Mouse (Mus musculus) forebrain, embryonic 16.5 days (tissue): Measurements from ENCODE around the gene Rara. TPM values are rescaled to one million over a fixed set of nuclear protein-coding genes. Genes with fewer than 3 reads are reported as not detected.

Experiments used
- ATAC-seq: fragments of 200-750 bp; cut with Nextera tagmentation; 2 replicates; pipeline ENCODE4 v1.8.0; 2017; ENCODE audit warnings: mild to moderate bottlenecking, moderate library complexity
- H3K27ac ChIP-seq: fragments of 300-500 bp; sonication (generic); 2 replicates; pipeline ENCODE4 v1.5.1; 2014; ENCODE audit warnings: low read length, control low read depth
- H3K27me3 ChIP-seq: fragments of 300-500 bp; sonication (generic); replicated peaks from 2 replicates; pipeline ENCODE4 v1.6.1; 2014; ENCODE audit warnings: low read length; ENCODE audit not compliant: control insufficient read depth, insufficient read depth
- H3K36me3 ChIP-seq: fragments of 300-500 bp; sonication (generic); 2 replicates; pipeline ENCODE4 v1.6.1; 2014; ENCODE audit not compliant: control insufficient read depth, insufficient read depth
- H3K4me1 ChIP-seq: fragments of 300-500 bp; sonication (generic); replicated peaks from 2 replicates; pipeline ENCODE4 v1.6.1; 2014; ENCODE audit warnings: low read length; ENCODE audit not compliant: control insufficient read depth, insufficient read depth
- H3K4me2 ChIP-seq: fragments of 300-500 bp; sonication (generic); 2 replicates; pipeline ENCODE4 v1.6.1; 2014; ENCODE audit warnings: mild to moderate bottlenecking, low read length, control low read depth
- H3K4me3 ChIP-seq: fragments of 300-500 bp; sonication (generic); replicated peaks from 2 replicates; pipeline ENCODE4 v1.5.1; 2014; ENCODE audit warnings: mild to moderate bottlenecking, low read length, control low read depth
- H3K9ac ChIP-seq: fragments of 300-500 bp; sonication (generic); replicated peaks from 2 replicates; pipeline ENCODE4 v1.6.1; 2014; ENCODE audit warnings: low read depth, low read length, control low read depth
- H3K9me3 ChIP-seq: fragments of 300-500 bp; sonication (generic); 2 replicates; pipeline ENCODE4 v1.6.1; 2016; ENCODE audit warnings: low read length; ENCODE audit not compliant: control insufficient read depth
- whole genome bisulfite sequencing: fragments of 180-500 bp; shearing (Covaris S2); extraction: QIAGEN DNeasy Blood & Tissue Kit; methylation state at CpG from one replicate; pipeline ENCODE4 v1.1.7; 2014; 5-methylcytosine and 5-hydroxymethylcytosine counted together
- polyA plus RNA-seq: library from polyadenylated mRNA; unstranded; fragments of >200 nt; fragmentation: Nextera tagmentation; extraction: Ambion mirVana; gene quantifications from 2 replicates; pipeline ENCODE4 v1.2.1, GENCODE M21; 2015

Rara gene
- polyA plus RNA-seq, 1 experiment from 2014 or later, result 9.5 TPM

DNA sequence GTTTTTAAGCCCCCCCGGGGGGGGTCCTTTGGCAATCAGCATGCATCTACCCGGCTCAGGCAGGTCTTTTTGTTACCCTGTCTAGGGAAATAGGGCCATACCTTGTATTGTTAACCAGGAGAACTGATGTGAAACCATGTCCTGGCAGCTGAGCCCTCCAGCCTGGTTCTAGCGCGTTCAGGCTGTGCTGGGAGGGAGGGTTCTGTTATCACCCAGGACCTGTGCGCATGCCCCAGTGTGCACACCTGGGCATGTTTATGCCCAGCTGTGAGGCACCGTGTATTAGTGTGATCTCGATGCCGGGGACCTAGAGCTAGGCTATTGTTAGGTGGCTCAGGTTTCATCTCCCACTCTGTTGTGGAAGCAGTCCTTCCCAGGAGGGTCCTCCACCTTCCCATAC is 34.1 kb downstream of the Rara start:
- no peak overlapping the region; the same call in 1 of the 2 replicates for H3K9ac ChIP-seq
- H3K4me3 ChIP-seq, result peak overlapping the region; percentile 56
- H3K4me1 ChIP-seq, result peaks cover 74% of the 10 kb centered on the region
- 13% methylated on average over 8 of the region's 8 CpGs for WGBS
- H3K4me2 ChIP-seq, result peak overlapping the region; percentile 99
- no peak overlapping the region for H3K27ac ChIP-seq
- ATAC-seq, result no peak
- no peaks in the 10 kb centered on the region for H3K9me3 ChIP-seq
- no peaks in the 10 kb centered on the region for H3K36me3 ChIP-seq
- H3K27me3 ChIP-seq, result peaks cover 12% of the 10 kb centered on the region

DNA sequence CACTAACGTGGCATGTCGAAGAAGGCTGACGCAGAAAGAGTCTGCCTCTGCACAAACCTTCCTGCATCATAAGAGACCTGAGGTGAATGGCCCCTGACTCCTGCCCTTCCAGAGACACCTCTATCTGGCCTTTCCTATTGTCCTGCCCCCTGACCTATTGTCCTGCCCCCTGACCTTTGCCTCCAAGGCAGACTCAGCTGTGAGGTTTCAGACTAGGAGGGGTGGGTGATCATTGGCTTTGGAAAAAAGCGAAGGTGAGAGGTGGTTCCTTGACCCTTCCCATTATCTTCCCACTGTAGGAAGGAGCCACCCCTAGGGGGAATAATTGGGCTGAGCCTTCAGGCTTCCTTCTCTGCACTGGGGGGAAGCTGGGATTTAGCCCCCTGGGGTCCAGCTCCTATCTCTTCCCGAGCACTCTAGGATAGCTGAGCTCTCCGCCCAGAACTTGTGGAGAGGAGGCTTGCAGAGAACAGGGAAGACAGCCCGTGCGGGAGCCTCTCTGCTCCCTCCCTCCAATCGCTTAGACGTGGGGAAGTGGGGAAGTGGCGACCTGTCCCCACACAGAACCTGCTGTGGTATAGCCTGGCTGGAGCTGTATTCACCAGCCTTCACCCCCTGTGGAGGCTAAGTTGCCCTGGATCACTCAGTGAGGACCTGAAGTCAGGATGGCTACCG is 34.9 kb downstream of the Rara start:
- 14% methylated on average over 12 of the region's 12 CpGs for WGBS
- Histone ChIP-seq H3K9ac (peak overlapping the region; percentile 61; the same call in 1 of the 2 replicates), H3K4me2 (peak overlapping the region; percentile 99), H3K9me3 (no peaks in the 10 kb centered on the region), H3K4me1 (peaks cover 82% of the 10 kb centered on the region), H3K36me3 (no peaks in the 10 kb centered on the region), H3K4me3 (peak overlapping the region; percentile 56), H3K27me3 (peaks cover 12% of the 10 kb centered on the region), H3K27ac (no peak overlapping the region)
- ATAC-seq, result no peak

DNA sequence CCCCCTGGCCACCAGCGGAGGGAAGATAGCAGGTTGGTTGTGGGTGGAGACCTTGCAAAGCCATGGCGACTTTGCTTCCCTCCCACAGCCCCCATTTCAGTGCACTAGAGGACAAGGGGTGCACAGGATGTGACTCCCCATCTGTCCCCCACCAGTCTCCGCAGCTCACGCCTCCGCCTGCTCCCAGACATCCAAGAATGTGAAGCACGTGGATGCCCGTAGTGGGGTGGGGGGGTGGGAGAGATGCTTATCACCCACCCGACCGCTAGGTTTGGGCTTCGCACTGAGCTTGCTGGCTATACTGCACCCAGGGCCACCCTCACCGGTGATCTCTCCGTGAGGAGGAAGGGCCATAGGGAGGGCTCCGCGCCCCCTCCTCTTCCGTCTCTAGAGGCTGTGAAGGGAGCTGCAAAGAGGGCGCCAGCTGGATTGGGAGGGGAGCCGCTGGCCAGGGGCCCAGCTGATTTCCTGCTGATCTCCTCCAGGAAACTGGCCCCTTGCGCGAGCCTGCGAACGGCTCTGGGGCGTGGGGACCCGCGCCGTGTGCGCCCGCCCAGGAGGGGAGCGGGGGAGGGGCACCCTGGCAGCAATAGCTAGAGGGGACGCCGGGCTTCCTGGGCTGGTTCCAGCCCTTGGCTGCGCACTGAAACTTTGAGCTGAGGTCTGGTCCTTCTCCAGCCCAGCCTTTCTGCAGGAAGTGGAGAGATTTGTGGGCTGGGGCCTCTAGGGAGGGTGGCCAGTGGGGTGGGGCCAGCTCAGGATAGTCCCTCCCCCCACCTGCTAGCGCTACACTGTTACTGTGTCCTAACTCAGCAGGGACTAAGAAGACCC is 35.8 kb downstream of the Rara start:
- peaks cover 90% of the 10 kb centered on the region for H3K4me1 ChIP-seq
- H3K4me3 ChIP-seq, result peak overlapping the region; percentile 56
- H3K9ac ChIP-seq, result peak overlapping the region; percentile 61
- H3K27ac ChIP-seq, result peak overlapping the region; percentile 41
- under 1% methylated on average over 32 of the region's 32 CpGs for WGBS
- peaks cover 12% of the 10 kb centered on the region for H3K27me3 ChIP-seq
- H3K9me3 ChIP-seq, result no peaks in the 10 kb centered on the region
- no peaks in the 10 kb centered on the region for H3K36me3 ChIP-seq
- peak; percentile 62 for ATAC-seq
- H3K4me2 ChIP-seq, result peak overlapping the region; percentile 99

DNA sequence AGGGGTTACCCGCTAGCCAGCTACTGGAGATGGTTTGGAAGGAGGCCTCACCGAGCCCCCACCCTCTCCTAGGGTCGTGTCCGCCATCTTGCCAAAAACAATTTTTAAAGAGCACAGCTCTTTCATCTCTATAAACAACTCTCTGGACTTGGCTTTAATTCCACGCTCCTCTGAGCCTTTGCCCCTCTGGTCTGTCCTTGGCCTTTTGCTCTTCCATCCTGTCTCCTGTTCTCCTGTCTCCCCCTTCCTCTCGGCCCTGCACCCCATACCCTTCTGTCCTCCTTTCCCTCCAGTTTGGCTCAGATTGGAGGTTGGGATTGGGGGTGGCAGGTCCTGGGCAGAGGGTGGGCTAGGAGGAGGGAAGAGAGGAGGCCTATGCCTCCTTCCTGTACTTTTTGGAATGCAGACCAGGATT is 36.6 kb downstream of the Rara start:
- H3K27ac ChIP-seq, result peak overlapping the region; percentile 41; the same call in 1 of the 2 replicates
- H3K9ac ChIP-seq, result peak overlapping the region; percentile 61
- H3K9me3 ChIP-seq, result no peaks in the 10 kb centered on the region
- peak overlapping the region; percentile 99 for H3K4me2 ChIP-seq
- peaks cover 12% of the 10 kb centered on the region for H3K27me3 ChIP-seq
- H3K36me3 ChIP-seq, result no peaks in the 10 kb centered on the region
- peak overlapping the region; percentile 56; the same call in 1 of the 2 replicates for H3K4me3 ChIP-seq
- peaks cover 98% of the 10 kb centered on the region for H3K4me1 ChIP-seq
- no peak for ATAC-seq
- WGBS, result 26% methylated on average over 6 of the region's 6 CpGs

DNA sequence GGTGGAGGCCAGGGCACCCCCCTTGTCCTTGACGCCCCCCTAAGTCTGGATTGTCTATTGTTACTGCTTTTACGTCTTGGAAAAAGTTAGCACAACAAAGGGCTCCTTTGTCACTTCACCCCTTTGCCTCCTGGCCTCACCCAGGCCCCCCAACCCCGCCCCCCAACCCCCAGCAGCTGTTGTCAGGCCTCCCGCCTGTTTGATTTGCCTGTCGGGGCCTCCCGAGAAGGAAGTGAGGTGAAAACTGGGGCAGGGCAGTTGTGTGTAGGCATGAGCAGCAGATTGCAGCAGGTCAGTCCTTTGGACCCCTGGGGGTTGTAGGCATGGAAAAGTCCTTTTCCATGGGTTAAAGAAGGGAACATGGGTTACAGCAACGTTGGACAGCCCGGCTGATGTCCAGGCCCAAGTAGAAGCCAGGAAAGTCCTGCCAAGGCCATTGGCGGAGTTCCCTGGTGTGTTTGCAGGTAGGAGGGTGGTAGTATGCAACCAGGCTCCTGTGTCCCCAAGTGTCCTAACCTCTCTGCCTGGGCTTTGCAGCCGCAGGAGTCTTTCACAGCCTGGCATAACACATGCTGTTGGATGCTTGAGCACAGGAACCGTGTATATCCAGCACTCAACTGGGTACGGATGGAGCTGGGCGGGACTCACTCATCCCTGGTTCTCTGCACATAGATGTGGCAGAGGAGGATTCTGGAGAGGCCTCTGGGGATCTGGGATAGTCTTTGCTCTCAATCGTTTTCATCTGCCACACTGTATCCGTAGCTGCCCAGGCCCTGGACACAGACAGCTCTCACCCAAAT is 37.2 kb downstream of the Rara start:
- peaks cover 98% of the 10 kb centered on the region for H3K4me1 ChIP-seq
- peak overlapping the region; percentile 99 for H3K4me2 ChIP-seq
- peaks cover 12% of the 10 kb centered on the region for H3K27me3 ChIP-seq
- H3K36me3 ChIP-seq, result no peaks in the 10 kb centered on the region
- H3K27ac ChIP-seq, result 0 out of 2 replicates have a peak overlapping the region, but pooled peaks have one; percentile 13
- H3K9ac ChIP-seq, result peak overlapping the region; percentile 61; the same call in 1 of the 2 replicates
- no peak for ATAC-seq
- no peaks in the 10 kb centered on the region for H3K9me3 ChIP-seq
- H3K4me3 ChIP-seq, result no peak overlapping the region
- 22% methylated on average over 15 of the region's 15 CpGs for WGBS

DNA sequence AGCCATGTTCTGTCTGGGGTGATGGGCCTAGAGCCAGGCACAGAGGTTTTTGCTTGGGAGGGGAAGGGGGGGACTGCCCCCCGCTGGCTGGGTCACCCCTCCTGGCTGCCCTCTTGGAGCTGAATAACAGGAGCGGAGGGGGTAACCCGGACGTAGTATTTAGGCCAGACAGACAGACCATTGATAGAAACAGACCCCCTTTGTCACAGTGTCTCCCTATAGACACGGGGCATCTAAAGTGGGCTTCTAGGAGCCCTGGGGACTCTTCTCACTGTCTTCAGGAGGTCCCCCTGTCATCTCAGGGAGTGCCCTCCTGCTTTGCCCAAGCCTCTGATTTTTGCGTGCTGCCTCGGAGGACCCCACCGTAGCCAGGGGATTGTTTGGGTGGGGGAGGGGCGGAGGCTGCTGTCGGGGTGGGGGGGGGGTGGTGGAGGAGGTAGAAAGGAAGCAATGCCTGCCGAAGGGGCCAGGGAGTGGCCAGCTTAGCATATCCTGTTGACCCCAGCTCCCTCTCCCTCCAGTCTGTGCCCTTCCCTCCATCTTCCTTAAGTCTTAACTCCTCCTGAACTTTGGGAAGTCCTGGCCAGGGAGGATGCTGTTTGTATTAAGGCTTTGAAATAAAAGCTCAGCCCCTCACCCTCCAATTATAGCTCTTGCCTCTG is 37.9 kb downstream of the Rara start:
- Histone ChIP-seq H3K9me3 (no peaks in the 10 kb centered on the region), H3K4me2 (peak overlapping the region; percentile 2; the same call in 1 of the 2 replicates), H3K4me3 (no peak overlapping the region), H3K9ac (peak overlapping the region; percentile 30; the same call in 1 of the 2 replicates), H3K4me1 (peaks cover 98% of the 10 kb centered on the region), H3K27me3 (peaks cover 12% of the 10 kb centered on the region), H3K27ac (no peak overlapping the region), H3K36me3 (no peaks in the 10 kb centered on the region)
- no peak for ATAC-seq
- 8% methylated on average over 11 of the region's 11 CpGs for WGBS

DNA sequence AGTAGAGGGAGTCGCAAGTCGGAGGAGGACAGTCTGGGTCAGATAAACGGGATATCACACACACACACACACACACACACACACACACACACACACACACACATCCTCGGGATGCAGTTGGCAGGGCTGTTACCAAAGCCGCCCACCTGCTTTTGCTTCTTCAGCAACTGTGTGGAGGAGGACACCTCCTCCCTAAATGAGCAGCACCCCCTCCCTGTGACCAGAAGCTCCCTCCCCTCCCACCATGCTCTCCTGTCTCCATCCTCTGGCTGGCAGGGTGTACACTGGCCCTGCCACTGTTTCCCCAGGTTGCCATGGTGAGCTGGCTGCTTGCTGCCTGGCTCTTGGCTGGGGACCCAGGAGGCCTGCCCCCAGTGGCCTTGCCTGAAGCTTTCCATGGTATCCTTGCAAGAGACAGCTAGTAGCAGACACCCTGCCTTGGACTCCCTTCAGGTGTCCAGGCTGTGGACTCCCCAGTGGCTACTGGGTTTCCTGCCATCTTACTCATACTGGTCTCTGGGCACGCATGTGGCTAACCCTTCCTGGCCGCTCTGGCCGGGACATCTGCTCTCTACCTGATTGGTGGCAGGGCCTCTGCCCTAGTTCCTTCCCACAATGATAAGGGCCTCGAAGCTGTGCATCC is 39.0 kb downstream of the Rara start:
- Histone ChIP-seq H3K27ac (peak overlapping the region; percentile 34; the same call in 1 of the 2 replicates), H3K9me3 (no peaks in the 10 kb centered on the region), H3K9ac (peak overlapping the region; percentile 8), H3K4me3 (no peak overlapping the region), H3K27me3 (peaks cover 6% of the 10 kb centered on the region; the same call in 1 of the 2 replicates), H3K36me3 (no peaks in the 10 kb centered on the region), H3K4me2 (0 out of 2 replicates have a peak overlapping the region, but pooled peaks have one; percentile 3), H3K4me1 (peaks cover 99% of the 10 kb centered on the region)
- 30% methylated on average over 9 of the region's 9 CpGs for WGBS
- 0 out of 2 replicates have a peak, but pooled peaks have one; percentile 13 for ATAC-seq

DNA sequence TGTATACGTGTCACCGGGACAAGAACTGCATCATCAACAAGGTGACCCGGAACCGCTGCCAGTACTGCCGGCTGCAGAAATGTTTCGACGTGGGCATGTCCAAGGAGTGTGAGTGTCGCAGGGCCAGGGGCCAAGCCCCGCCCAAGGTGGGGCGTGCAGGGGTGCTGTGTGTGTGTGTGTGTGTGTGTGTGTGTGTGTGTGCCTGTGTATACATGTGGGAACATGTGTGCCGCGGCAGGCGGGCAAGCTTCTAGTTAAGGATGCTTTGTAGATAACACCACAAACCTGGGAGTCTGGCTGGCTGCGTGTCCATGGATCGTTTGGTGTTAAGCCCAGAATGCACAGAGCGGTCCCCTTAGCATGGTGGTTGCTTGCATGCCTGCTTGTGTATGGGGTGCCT is 40.5 kb downstream of the Rara start:
- H3K4me2 ChIP-seq, result peak overlapping the region; percentile 6; the same call in 1 of the 2 replicates
- H3K27ac ChIP-seq, result peak overlapping the region; percentile 91
- peak overlapping the region; percentile 19; the same call in 1 of the 2 replicates for H3K9ac ChIP-seq
- H3K4me3 ChIP-seq, result no peak overlapping the region
- ATAC-seq, result no peak
- H3K27me3 ChIP-seq, result no peaks in the 10 kb centered on the region
- H3K4me1 ChIP-seq, result peaks cover 88% of the 10 kb centered on the region
- 54% methylated on average over 16 of the region's 16 CpGs for WGBS
- no peaks in the 10 kb centered on the region for H3K36me3 ChIP-seq
- H3K9me3 ChIP-seq, result no peaks in the 10 kb centered on the region
